In genomic region chr16:35906887-35907286, GRCm38 (mm10) we compare ENCODE assay signal across 17 mouse cellular contexts. TPM values are rescaled to one million over a fixed set of nuclear protein-coding genes. Genes with fewer than 3 reads are reported as not detected.
DNase-seq lines count a peak whose midpoint lies in the region; ATAC-seq and TF ChIP-seq lines count a peak whose summit lies in the region.
"Had no signal": no experiment of that assay in that cellular context is flagged by ENCODE, and none has a peak within 500 bp of the region (broad histone marks: within the 10 kb centered on the region; RNA-seq: fewer than 3 reads in every experiment).

No protein-coding gene starts in this region.

- TF ChIP-seq CTCF in lung, adult 2 months (IDR thresholded peaks at IDR 0.05; ENCODE audit: insufficient read depth, low read length), result no peak

- H3K9ac ChIP-seq in kidney, embryonic 14.5 days (ENCODE audit: low read depth, low read length), result no peak overlapping the region
- H3K9ac ChIP-seq: hindbrain, embryonic 14.5 days; liver, embryonic 15.5 days had no signal

- H3K4me2 ChIP-seq in kidney, embryonic 14.5 days (replicated peaks; ENCODE audit: low read depth, low read length), result no peak overlapping the region
- H3K4me2 ChIP-seq: heart, embryonic 11.5 days; hindbrain, embryonic 14.5 days had no signal

- no peak for ATAC-seq in kidney, embryonic 14.5 days (ENCODE audit: low FRiP score, low TSS enrichment)
- ATAC-seq: CD4-positive, CD25-positive, alpha-beta regulatory T cell, adult 4 months; forebrain, embryonic 14.5 days; midbrain, embryonic 16.5 days had no signal

- H3K4me3 ChIP-seq in kidney, embryonic 14.5 days (ENCODE audit: low read length), result no peak overlapping the region
- no peak overlapping the region for H3K4me3 ChIP-seq in lung, adult 2 months (replicated peaks; ENCODE audit: extremely low read depth, low read depth, low read length)

- H3K36me3 ChIP-seq in kidney, embryonic 14.5 days (ENCODE audit: control insufficient read depth, insufficient read depth, low read length), result no peaks in the 10 kb centered on the region
- H3K36me3 ChIP-seq: liver, embryonic 15.5 days had no signal

- no peak overlapping the region for H3K27ac ChIP-seq in kidney, embryonic 14.5 days (ENCODE audit: low read depth, low read length)
- H3K27ac ChIP-seq: hindbrain, embryonic 14.5 days had no signal

- TF ChIP-seq POLR2A in lung, adult 2 months (IDR thresholded peaks at IDR 0.05; ENCODE audit: borderline replicate concordance, extremely low read depth, low read depth, low read length), result no peak

- WGBS in kidney, embryonic 14.5 days, result 54% methylated on average over 7 of the region's 7 CpGs
- 64% methylated on average over 7 of the region's 7 CpGs for WGBS in lung, adult 2 months

- no peaks in the 10 kb centered on the region for H3K27me3 ChIP-seq in kidney, embryonic 14.5 days (ENCODE audit: control insufficient read depth, insufficient read depth, low read length)
- H3K27me3 ChIP-seq: liver, embryonic 15.5 days had no signal

- H3K4me1 ChIP-seq in kidney, embryonic 14.5 days (ENCODE audit: control insufficient read depth, insufficient read depth, low read length), result no peaks in the 10 kb centered on the region
- H3K4me1 ChIP-seq in lung, adult 2 months (ENCODE audit: control insufficient read depth, insufficient read depth, low read length), result no peaks in the 10 kb centered on the region

- peaks cover 4% of the 10 kb centered on the region; the same call in 1 of the 2 replicates for H3K9me3 ChIP-seq in kidney, embryonic 14.5 days (ENCODE audit: control insufficient read depth, low read length)
- H3K9me3 ChIP-seq: liver, embryonic 15.5 days had no signal

- peak; percentile 15 for DNase-seq in adrenal gland, adult 2 months
- no peak for DNase-seq in adrenal gland, adult 8-10 months
- DNase-seq in kidney, adult 11 months, result peak; percentile 48
- peak; percentile 77 for DNase-seq in adipocyte (ENCODE audit: low spot score)
- peak; percentile 71 to 80 for DNase-seq in kidney, postnatal 25 days
- no peak for DNase-seq in lung, adult 2 months
- no peak for DNase-seq in layer of hippocampus, adult 9-10 months (ENCODE audit: low spot score)
- DNase-seq: gastrocnemius, postnatal 36 days; right cerebral cortex, postnatal 14 days; thymus, postnatal 4 days had no signal

RNA-seq across cellular contexts. Expression of gene Parp9, which starts 31.4 kb away (rescaled TPM):
- total RNA-seq in adrenal gland, adult 2 months (2021), result 10 to 100 TPM; 10.7 to 15.4 TPM
- polyA plus RNA-seq in adrenal gland, adult 2 months (2012; rRNA removed), result 1.8 and 2.1 TPM in 2 replicates
- 10 to 100 TPM; 13.3 to 19.8 (median 15.6) TPM for total RNA-seq in adrenal gland, adult 8-10 months (2022)
- polyA plus RNA-seq in kidney, embryonic 14.5 days (2014; fragmentation: Nextera tagmentation; extraction: Ambion mirVana), result 1.8 and 3.2 TPM in 2 replicates
- 5.9 and 8.2 TPM in 2 replicates for polyA plus RNA-seq in lung, adult 2 months (2012; rRNA removed)

RNA-seq across cellular contexts. Expression of gene Dtx3l, which starts 32.1 kb away (rescaled TPM):
- total RNA-seq in adrenal gland, adult 2 months (2021), result 10 to 100 TPM in 1 of 2 experiments, 1 to 10 TPM in 1; 7.0 to 10.2 TPM
- polyA plus RNA-seq in adrenal gland, adult 2 months (2012; rRNA removed), result 2.8 and 3.0 TPM in 2 replicates
- 10 to 100 TPM in 2 of 4 experiments, 1 to 10 TPM in 2; 8.2 to 14.3 (median 11.2) TPM for total RNA-seq in adrenal gland, adult 8-10 months (2022)
- 1.7 and 3.2 TPM in 2 replicates for polyA plus RNA-seq in kidney, embryonic 14.5 days (2014; fragmentation: Nextera tagmentation; extraction: Ambion mirVana)
- 5.9 and 7.8 TPM in 2 replicates for polyA plus RNA-seq in lung, adult 2 months (2012; rRNA removed)

RNA-seq across cellular contexts. Expression of gene Parp14, which starts 35.5 kb away (rescaled TPM):
- 10 to 100 TPM; 10.4 to 10.5 TPM for total RNA-seq in adrenal gland, adult 2 months (2021)
- polyA plus RNA-seq in adrenal gland, adult 2 months (2012; rRNA removed), result 1.9 and 2.3 TPM in 2 replicates
- total RNA-seq in adrenal gland, adult 8-10 months (2022), result 10 to 100 TPM; 11.7 to 16.3 (median 15.5) TPM
- 0.36 and 0.81 TPM in 2 replicates for polyA plus RNA-seq in kidney, embryonic 14.5 days (2014; fragmentation: Nextera tagmentation; extraction: Ambion mirVana)
- polyA plus RNA-seq in lung, adult 2 months (2012; rRNA removed), result 7.5 and 10.0 TPM in 2 replicates

Comparison
In these comparisons a context has a peak if more than half of its experiments do, and no peak if none do; other contexts are left out.
1. DNase-seq: peak in adrenal gland, adult 2 months (single experiment), kidney, adult 11 months (single experiment), adipocyte (single experiment) and kidney, postnatal 25 days (2 of 2); none in adrenal gland, adult 8-10 months (single experiment), lung, adult 2 months (single experiment) and layer of hippocampus, adult 9-10 months (single experiment).